ENCODE assay signal across 30 mouse cellular contexts in the genomic region with DNA sequence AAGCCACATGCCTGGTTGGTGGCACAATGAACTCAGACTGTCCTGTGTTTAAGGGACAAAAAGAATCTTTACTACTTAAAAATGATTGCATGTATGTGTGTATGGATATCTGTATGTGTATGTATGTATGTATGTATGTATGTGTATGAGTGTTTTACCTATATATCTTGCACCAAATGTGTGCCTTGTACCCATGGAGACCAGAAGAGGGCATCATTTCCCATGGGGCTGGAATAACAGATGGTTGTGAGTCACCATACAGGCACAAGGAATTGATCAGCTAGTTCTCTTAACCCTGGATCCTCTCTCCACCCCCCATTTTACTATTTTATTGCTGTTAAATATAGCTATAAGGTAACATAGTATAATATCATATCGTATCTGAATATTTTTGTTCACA. TPM values are rescaled to one million over a fixed set of nuclear protein-coding genes. Genes with fewer than 3 reads are reported as not detected.
DNase-seq lines count a peak whose midpoint lies in the region; ATAC-seq and TF ChIP-seq lines count a peak whose summit lies in the region.
"Had no signal": no experiment of that assay in that cellular context is flagged by ENCODE, and none has a peak within 500 bp of the region (broad histone marks: within the 10 kb centered on the region; RNA-seq: fewer than 3 reads in every experiment).

No protein-coding gene starts in this region.

- ATAC-seq in kidney, postnatal 0 days (replicated peaks; ENCODE audit: low FRiP score, low read depth): no peak
- ATAC-seq in kidney, embryonic 16.5 days (ENCODE audit: low FRiP score, low TSS enrichment): no peak
- no peak for ATAC-seq in liver, postnatal 0 days
- no peak for ATAC-seq in liver, embryonic 11.5 days (replicated peaks; ENCODE audit: low FRiP score)
- ATAC-seq: activated CD4-positive, CD25-positive, alpha-beta regulatory T cell, adult 4 months; forebrain, embryonic 13.5 days; intestine, embryonic 15.5 days; midbrain, embryonic 13.5 days had no signal

- no peak for TF ChIP-seq EP300 in liver, postnatal 0 days (IDR thresholded peaks at IDR 0.05; ENCODE audit: low read depth)

- 90% methylated on average over 1 of the region's 1 CpGs for WGBS in kidney, postnatal 0 days
- 96% methylated on average over 1 of the region's 1 CpGs for WGBS in kidney, embryonic 16.5 days
- WGBS in liver, postnatal 0 days (ENCODE audit: insufficient replicate concordance): 85% methylated on average over 1 of the region's 1 CpGs
- WGBS in liver, embryonic 11.5 days: 81% methylated on average over 1 of the region's 1 CpGs

- intact Hi-C loops in gastrocnemius, adult 2 months (cut with DNase I): loop anchor here (1.0 kb wide), 1 partner anchor 80 kb away; no protein-coding TSS in a partner anchor

- H3K27me3 ChIP-seq in kidney, postnatal 0 days (ENCODE audit: insufficient read depth, low read length): 0 out of 2 replicates have a peak, but pooled peaks cover 4% of the 10 kb centered on the region
- H3K27me3 ChIP-seq in kidney, embryonic 16.5 days (ENCODE audit: insufficient read depth, low read length): peaks cover 2% of the 10 kb centered on the region; the same call in 1 of the 2 replicates
- H3K27me3 ChIP-seq in liver, postnatal 0 days (ENCODE audit: insufficient read depth, low read length): no peaks in the 10 kb centered on the region
- H3K27me3 ChIP-seq in liver, embryonic 11.5 days (replicated peaks; ENCODE audit: control insufficient read depth, insufficient read depth, low read length): peaks cover 2% of the 10 kb centered on the region
- H3K27me3 ChIP-seq: hindbrain, embryonic 15.5 days; intestine, embryonic 15.5 days; stomach, embryonic 15.5 days had no signal

- H3K9ac ChIP-seq in kidney, postnatal 0 days (ENCODE audit: low read depth, low read length): no peak overlapping the region
- H3K9ac ChIP-seq in kidney, embryonic 16.5 days (replicated peaks; ENCODE audit: low read length): no peak overlapping the region
- H3K9ac ChIP-seq in liver, postnatal 0 days (replicated peaks): no peak overlapping the region
- H3K9ac ChIP-seq in liver, embryonic 11.5 days (ENCODE audit: low read depth, low read length): no peak overlapping the region
- H3K9ac ChIP-seq: forebrain, embryonic 13.5 days; heart, embryonic 12.5 days; hindbrain, embryonic 15.5 days; intestine, embryonic 15.5 days; limb, embryonic 12.5 days; liver, embryonic 15.5 days; lung, embryonic 15.5 days; midbrain, embryonic 13.5 days; stomach, embryonic 15.5 days had no signal

- H3K27ac ChIP-seq in gastrocnemius, adult 2 months: no peak overlapping the region
- no peak overlapping the region for H3K27ac ChIP-seq in kidney, postnatal 0 days
- H3K27ac ChIP-seq in kidney, embryonic 16.5 days (ENCODE audit: low read length): no peak overlapping the region
- no peak overlapping the region for H3K27ac ChIP-seq in liver, postnatal 0 days (ENCODE audit: low read depth)
- no peak overlapping the region for H3K27ac ChIP-seq in liver, embryonic 11.5 days (ENCODE audit: low read depth, low read length)
- H3K27ac ChIP-seq: forebrain, embryonic 13.5 days; hindbrain, embryonic 15.5 days; intestine, embryonic 15.5 days; limb, embryonic 12.5 days; liver, embryonic 15.5 days; lung, embryonic 15.5 days; midbrain, embryonic 13.5 days; stomach, embryonic 15.5 days had no signal

- no peaks in the 10 kb centered on the region for H3K36me3 ChIP-seq in kidney, postnatal 0 days (ENCODE audit: insufficient read depth, low read length)
- H3K36me3 ChIP-seq in kidney, embryonic 16.5 days (ENCODE audit: insufficient read depth, low read length): no peaks in the 10 kb centered on the region
- H3K36me3 ChIP-seq in liver, postnatal 0 days (replicated peaks; ENCODE audit: insufficient read depth, low read length): no peaks in the 10 kb centered on the region
- H3K36me3 ChIP-seq in liver, embryonic 11.5 days (ENCODE audit: control insufficient read depth, insufficient read depth, low read length): no peaks in the 10 kb centered on the region
- H3K36me3 ChIP-seq: heart, embryonic 12.5 days; hindbrain, embryonic 15.5 days; intestine, embryonic 15.5 days; limb, embryonic 12.5 days; liver, embryonic 15.5 days; lung, embryonic 15.5 days; midbrain, embryonic 13.5 days; stomach, embryonic 15.5 days had no signal

- no peak overlapping the region for H3K4me2 ChIP-seq in kidney, postnatal 0 days (ENCODE audit: low read length)
- H3K4me2 ChIP-seq in kidney, embryonic 16.5 days (replicated peaks; ENCODE audit: low read depth, low read length): no peak overlapping the region
- no peak overlapping the region for H3K4me2 ChIP-seq in liver, postnatal 0 days (ENCODE audit: low read depth, low read length)
- H3K4me2 ChIP-seq in liver, embryonic 11.5 days: no peak overlapping the region
- H3K4me2 ChIP-seq: forebrain, embryonic 13.5 days; heart, embryonic 12.5 days; hindbrain, embryonic 15.5 days; intestine, embryonic 15.5 days; limb, embryonic 12.5 days; liver, embryonic 15.5 days; lung, embryonic 15.5 days; midbrain, embryonic 13.5 days; stomach, embryonic 15.5 days had no signal

- TF ChIP-seq CTCF in gastrocnemius, adult 2 months (IDR thresholded peaks at IDR 0.05): peak; percentile 27; the same call in 1 of the 2 replicates
- TF ChIP-seq CTCF in kidney, postnatal 0 days (IDR thresholded peaks at IDR 0.05; ENCODE audit: low read depth): peak; percentile 39
- TF ChIP-seq CTCF in liver, postnatal 0 days (IDR thresholded peaks at IDR 0.05; ENCODE audit: low read depth): peak; percentile 39

- DNase-seq in gastrocnemius, adult 2 months: no peak
- no peak for DNase-seq in gastrocnemius, adult 18-20 months (ENCODE audit: low spot score)
- no peak for DNase-seq in kidney, postnatal 0 days (ENCODE audit: low spot score)
- no peak for DNase-seq in liver, postnatal 0 days
- DNase-seq in liver, embryonic 11.5 days (ENCODE audit: low spot score): no peak
- DNase-seq in induced T-regulatory cell, adult 2 months (ENCODE audit: low read depth): peak; percentile 25
- no peak for DNase-seq in adrenal gland, adult 2 months
- DNase-seq: adrenal gland, adult 8-10 months; cerebellum, adult 2 months; cerebellum, postnatal 14 days; gastrocnemius, postnatal 36 days; heart, adult 18-20 months; kidney, postnatal 4 days; lung, postnatal 4 days; right cerebral cortex, postnatal 14 days; thymus, postnatal 14 days had no signal

- no peak overlapping the region for H3K4me3 ChIP-seq in gastrocnemius, adult 2 months
- no peak overlapping the region for H3K4me3 ChIP-seq in kidney, postnatal 0 days (replicated peaks; ENCODE audit: low read depth, low read length)
- H3K4me3 ChIP-seq in kidney, embryonic 16.5 days (ENCODE audit: low read length): no peak overlapping the region
- no peak overlapping the region for H3K4me3 ChIP-seq in liver, postnatal 0 days (ENCODE audit: low read depth, low read length)
- no peak overlapping the region for H3K4me3 ChIP-seq in liver, embryonic 11.5 days (ENCODE audit: low read depth, low read length)
- H3K4me3 ChIP-seq: forebrain, embryonic 13.5 days; heart, embryonic 12.5 days; hindbrain, embryonic 15.5 days; intestine, embryonic 15.5 days; limb, embryonic 12.5 days; liver, embryonic 15.5 days; lung, embryonic 15.5 days; megakaryocyte, embryonic 14.5 days; midbrain, embryonic 13.5 days; stomach, embryonic 15.5 days had no signal

- H3K9me3 ChIP-seq in kidney, postnatal 0 days (replicated peaks; ENCODE audit: low read length): 0 out of 2 replicates have a peak, but pooled peaks cover under 1% of the 10 kb centered on the region
- peaks cover 6% of the 10 kb centered on the region; the same call in 1 of the 2 replicates for H3K9me3 ChIP-seq in kidney, embryonic 16.5 days (ENCODE audit: low read length)
- H3K9me3 ChIP-seq in liver, postnatal 0 days (ENCODE audit: low read length): no peaks in the 10 kb centered on the region; the same call in 1 of the 2 replicates
- peaks cover 3% of the 10 kb centered on the region; the same call in 1 of the 2 replicates for H3K9me3 ChIP-seq in liver, embryonic 11.5 days (ENCODE audit: control insufficient read depth, low read length)
- H3K9me3 ChIP-seq: hindbrain, embryonic 15.5 days; intestine, embryonic 15.5 days; limb, embryonic 12.5 days; liver, embryonic 15.5 days; lung, embryonic 15.5 days; midbrain, embryonic 13.5 days; stomach, embryonic 15.5 days had no signal

- no peaks in the 10 kb centered on the region for H3K4me1 ChIP-seq in kidney, postnatal 0 days (replicated peaks; ENCODE audit: insufficient read depth, low read length)
- no peaks in the 10 kb centered on the region for H3K4me1 ChIP-seq in kidney, embryonic 16.5 days (ENCODE audit: insufficient read depth, low read length)
- no peaks in the 10 kb centered on the region for H3K4me1 ChIP-seq in liver, postnatal 0 days (ENCODE audit: insufficient read depth)
- H3K4me1 ChIP-seq in liver, embryonic 11.5 days (replicated peaks; ENCODE audit: control insufficient read depth, insufficient read depth, low read length): no peaks in the 10 kb centered on the region
- H3K4me1 ChIP-seq: forebrain, embryonic 13.5 days; heart, embryonic 12.5 days; hindbrain, embryonic 15.5 days; intestine, embryonic 15.5 days; limb, embryonic 12.5 days; liver, embryonic 15.5 days; lung, embryonic 15.5 days; megakaryocyte, embryonic 14.5 days; stomach, embryonic 15.5 days had no signal

RNA-seq across cellular contexts. Expression of a gene that starts 4.4 kb away (rescaled TPM):
- total RNA-seq in gastrocnemius, adult 2 months (2021): 1 to 10 TPM in 1 of 2 experiments, under 1 TPM in 1; 0.98 to 1.2 TPM
- 1 to 10 TPM in 1 of 2 experiments, under 1 TPM in 1; 1.00 to 1.3 TPM for total RNA-seq in gastrocnemius, adult 18-20 months (2021)
- 0.19 and 0.34 TPM in 2 replicates for polyA plus RNA-seq in kidney, postnatal 0 days (2015; fragmentation: Nextera tagmentation; extraction: Ambion mirVana)
- polyA plus RNA-seq in kidney, embryonic 16.5 days (2015; fragmentation: Nextera tagmentation; extraction: Ambion mirVana): 0.19 and 0.30 TPM in 2 replicates
- 0.09 TPM in 1 of 2 replicates, not detected in the other for polyA plus RNA-seq in liver, postnatal 0 days (2015; fragmentation: Nextera tagmentation; extraction: Ambion mirVana)
- polyA plus RNA-seq in liver, embryonic 11.5 days (2014; fragmentation: Nextera tagmentation; extraction: Ambion mirVana): 0.05 and 0.55 TPM in 2 replicates
- total RNA-seq in adrenal gland, adult 2 months (2021): 1 to 10 TPM; 5.0 to 5.4 TPM
- 1.4 TPM in 2 replicates for polyA plus RNA-seq in adrenal gland, adult 2 months (2012; rRNA removed)
- total RNA-seq: hematopoietic stem cell, adult 5-6 weeks; monocyte, adult 5-6 weeks had no signal
- polyA plus RNA-seq: activated CD4-positive, CD25-positive, alpha-beta regulatory T cell, adult 4 months had no signal
